Mouse (Mus musculus) ES-E14 (cell line): ENCODE measurements around the gene Rap1a.

Experiments
- CHD2 ChIP-seq: IDR thresholded peaks from 2 replicates; pipeline ENCODE4 v1.6.1; 2014; ENCODE audit warnings: mild to moderate bottlenecking, low read depth, low read length, inconsistent platforms
- MAFK ChIP-seq: IDR thresholded peaks from 2 replicates; pipeline ENCODE4 v1.6.1; 2014; ENCODE audit warnings: mild to moderate bottlenecking, low read depth, low read length, inconsistent platforms; ENCODE audit not compliant: insufficient read depth
- ZC3H11A ChIP-seq: IDR thresholded peaks from 2 replicates; pipeline ENCODE4 v1.6.1; 2012; ENCODE audit warnings: low read depth, mild to moderate bottlenecking, inconsistent platforms, low read length, borderline replicate concordance

DNA sequence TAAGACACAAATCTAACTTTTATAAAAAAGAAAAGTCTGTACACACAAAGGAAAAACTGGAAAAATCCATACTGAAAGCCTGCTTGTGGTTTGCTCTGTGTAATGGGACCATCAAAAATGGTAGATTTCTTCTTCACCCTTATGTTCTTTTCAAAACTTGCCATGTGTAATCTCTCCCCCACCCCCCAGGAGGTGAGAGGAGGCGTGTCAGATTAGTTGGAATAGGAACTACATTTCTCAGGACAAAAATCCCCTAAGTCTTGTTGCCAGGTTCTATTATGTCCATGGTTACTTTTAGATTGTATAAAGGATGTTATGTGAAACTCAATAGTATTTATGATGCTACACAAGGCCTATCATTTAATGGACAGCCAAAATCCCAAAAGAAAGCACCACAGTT, 6.8 kb downstream of the Rap1a start:
- TF ChIP-seq ZC3H11A: no peak
- TF ChIP-seq CHD2: no peak
- no peak for TF ChIP-seq MAFK
